Mouse (Mus musculus): ENCODE results near the gene Zfp991. TPM values are rescaled to one million over a fixed set of nuclear protein-coding genes. Genes with fewer than 3 reads are reported as not detected.
"Not testable (repeated sequence)": the region's sequence is repeated elsewhere in the genome, so short reads cannot be mapped to it uniquely, and the experiment has no call there.

Zfp991 gene
- polyA plus RNA-seq, 1 experiment from 2014 or later = 8.8 TPM

- H3K27ac ChIP-seq; DNase-seq (ENCODE audit: low spot score); H3K9ac ChIP-seq; ATAC-seq (ENCODE audit: low FRiP score); H3K4me1 ChIP-seq (replicated peaks; ENCODE audit: control insufficient read depth, insufficient read depth, low read length); H3K4me3 ChIP-seq (replicated peaks; ENCODE audit: low read length); H3K27me3 ChIP-seq (ENCODE audit: control insufficient read depth, insufficient read depth, low read length); H3K9me3 ChIP-seq (ENCODE audit: control insufficient read depth, low read length); H3K36me3 ChIP-seq (replicated peaks; ENCODE audit: control insufficient read depth, insufficient read depth); H3K4me2 ChIP-seq (replicated peaks): not testable (repeated sequence)
- 85% methylated on average over 9 of the region's 16 CpGs for WGBS
Observed at GRCm38 (mm10) chr4:147201920-147202660, 70.3 kb downstream of the Zfp991 start.

- not testable (repeated sequence) for H3K27me3 ChIP-seq (ENCODE audit: control insufficient read depth, insufficient read depth, low read length); H3K36me3 ChIP-seq (replicated peaks; ENCODE audit: control insufficient read depth, insufficient read depth); DNase-seq (ENCODE audit: low spot score); H3K4me1 ChIP-seq (replicated peaks; ENCODE audit: control insufficient read depth, insufficient read depth, low read length); H3K4me3 ChIP-seq (replicated peaks; ENCODE audit: low read length); H3K9me3 ChIP-seq (ENCODE audit: control insufficient read depth, low read length); H3K27ac ChIP-seq; H3K4me2 ChIP-seq (replicated peaks); ATAC-seq (ENCODE audit: low FRiP score); H3K9ac ChIP-seq
- WGBS = 91% methylated on average over 3 of the region's 7 CpGs
Observed at GRCm38 (mm10) chr4:147212182-147212928, 80.5 kb downstream of the Zfp991 start.

GRCm38 (mm10) chr4:147214233-147214632 is 82.4 kb downstream of the Zfp991 start:
- DNase-seq (ENCODE audit: low spot score); H3K4me1 ChIP-seq (replicated peaks; ENCODE audit: control insufficient read depth, insufficient read depth, low read length); H3K9ac ChIP-seq; H3K27me3 ChIP-seq (ENCODE audit: control insufficient read depth, insufficient read depth, low read length); H3K4me2 ChIP-seq (replicated peaks); H3K27ac ChIP-seq; H3K9me3 ChIP-seq (ENCODE audit: control insufficient read depth, low read length); H3K4me3 ChIP-seq (replicated peaks; ENCODE audit: low read length); H3K36me3 ChIP-seq (replicated peaks; ENCODE audit: control insufficient read depth, insufficient read depth): not testable (repeated sequence)
- peak; percentile 62; the same call in 1 of the 2 replicates for ATAC-seq (ENCODE audit: low FRiP score)
- no CpG with 5 or more reads among the region's 1 CpGs for WGBS

GRCm38 (mm10) chr4:147217676-147218075 is 85.8 kb downstream of the Zfp991 start:
- H3K4me2 ChIP-seq (replicated peaks); H3K27ac ChIP-seq; DNase-seq (ENCODE audit: low spot score); H3K27me3 ChIP-seq (ENCODE audit: control insufficient read depth, insufficient read depth, low read length); H3K4me1 ChIP-seq (replicated peaks; ENCODE audit: control insufficient read depth, insufficient read depth, low read length); H3K9me3 ChIP-seq (ENCODE audit: control insufficient read depth, low read length); H3K9ac ChIP-seq; ATAC-seq (ENCODE audit: low FRiP score); H3K4me3 ChIP-seq (replicated peaks; ENCODE audit: low read length); H3K36me3 ChIP-seq (replicated peaks; ENCODE audit: control insufficient read depth, insufficient read depth): not testable (repeated sequence)
- WGBS = 90% methylated on average over 2 of the region's 4 CpGs

GRCm38 (mm10) chr4:147219319-147220070 is 87.7 kb downstream of the Zfp991 start:
- not testable (repeated sequence) for H3K36me3 ChIP-seq (replicated peaks; ENCODE audit: control insufficient read depth, insufficient read depth); H3K27me3 ChIP-seq (ENCODE audit: control insufficient read depth, insufficient read depth, low read length); H3K9ac ChIP-seq; DNase-seq (ENCODE audit: low spot score); H3K27ac ChIP-seq; ATAC-seq (ENCODE audit: low FRiP score); H3K4me1 ChIP-seq (replicated peaks; ENCODE audit: control insufficient read depth, insufficient read depth, low read length)
- whole genome bisulfite sequencing = 67% methylated on average over 46 of the region's 51 CpGs
- Histone ChIP-seq H3K4me2 (replicated peaks) (peak overlapping the region; percentile 44), H3K4me3 (replicated peaks; ENCODE audit: low read length) (peak overlapping the region; percentile 27), H3K9me3 (ENCODE audit: control insufficient read depth, low read length) (peaks cover 11% of the 10 kb centered on the region)

- not testable (repeated sequence) for H3K36me3 ChIP-seq (replicated peaks; ENCODE audit: control insufficient read depth, insufficient read depth); H3K4me3 ChIP-seq (replicated peaks; ENCODE audit: low read length); H3K4me1 ChIP-seq (replicated peaks; ENCODE audit: control insufficient read depth, insufficient read depth, low read length); H3K4me2 ChIP-seq (replicated peaks); H3K9ac ChIP-seq; ATAC-seq (ENCODE audit: low FRiP score); H3K27ac ChIP-seq; DNase-seq (ENCODE audit: low spot score); H3K27me3 ChIP-seq (ENCODE audit: control insufficient read depth, insufficient read depth, low read length)
- H3K9me3 ChIP-seq (ENCODE audit: control insufficient read depth, low read length) = peaks cover 17% of the 10 kb centered on the region
- WGBS = 85% methylated on average over 17 of the region's 20 CpGs
Observed at GRCm38 (mm10) chr4:147220226-147220625, 88.4 kb downstream of the Zfp991 start.

- whole genome bisulfite sequencing = 86% methylated on average over 5 of the region's 5 CpGs
- DNase-seq (ENCODE audit: low spot score); H3K4me1 ChIP-seq (replicated peaks; ENCODE audit: control insufficient read depth, insufficient read depth, low read length); H3K4me3 ChIP-seq (replicated peaks; ENCODE audit: low read length); H3K27me3 ChIP-seq (ENCODE audit: control insufficient read depth, insufficient read depth, low read length); H3K27ac ChIP-seq; H3K36me3 ChIP-seq (replicated peaks; ENCODE audit: control insufficient read depth, insufficient read depth); H3K9ac ChIP-seq; ATAC-seq (ENCODE audit: low FRiP score); H3K4me2 ChIP-seq (replicated peaks): not testable (repeated sequence)
- H3K9me3 ChIP-seq (ENCODE audit: control insufficient read depth, low read length) = peaks cover 26% of the 10 kb centered on the region
Observed at GRCm38 (mm10) chr4:147222021-147222420, 90.2 kb downstream of the Zfp991 start.

- not testable (repeated sequence) for H3K9ac ChIP-seq; H3K4me3 ChIP-seq (replicated peaks; ENCODE audit: low read length); H3K4me2 ChIP-seq (replicated peaks); H3K27ac ChIP-seq; H3K36me3 ChIP-seq (replicated peaks; ENCODE audit: control insufficient read depth, insufficient read depth); H3K27me3 ChIP-seq (ENCODE audit: control insufficient read depth, insufficient read depth, low read length); H3K4me1 ChIP-seq (replicated peaks; ENCODE audit: control insufficient read depth, insufficient read depth, low read length); ATAC-seq (ENCODE audit: low FRiP score); DNase-seq (ENCODE audit: low spot score)
- H3K9me3 ChIP-seq (ENCODE audit: control insufficient read depth, low read length) = peaks cover 26% of the 10 kb centered on the region
- WGBS = 95% methylated on average over 22 of the region's 24 CpGs
Observed at GRCm38 (mm10) chr4:147223778-147224435, 92.1 kb downstream of the Zfp991 start.

GRCm38 (mm10) chr4:147225616-147226015 is 93.8 kb downstream of the Zfp991 start:
- H3K27me3 ChIP-seq (ENCODE audit: control insufficient read depth, insufficient read depth, low read length); DNase-seq (ENCODE audit: low spot score); ATAC-seq (ENCODE audit: low FRiP score); H3K4me3 ChIP-seq (replicated peaks; ENCODE audit: low read length); H3K4me2 ChIP-seq (replicated peaks); H3K4me1 ChIP-seq (replicated peaks; ENCODE audit: control insufficient read depth, insufficient read depth, low read length); H3K9ac ChIP-seq; H3K36me3 ChIP-seq (replicated peaks; ENCODE audit: control insufficient read depth, insufficient read depth); H3K27ac ChIP-seq: not testable (repeated sequence)
- WGBS = 90% methylated on average over 8 of the region's 15 CpGs
- H3K9me3 ChIP-seq (ENCODE audit: control insufficient read depth, low read length) = peaks cover 19% of the 10 kb centered on the region
